Mouse (Mus musculus): Measurements from ENCODE around the gene Psmb7. TPM values are rescaled to one million over a fixed set of nuclear protein-coding genes. Genes with fewer than 3 reads are reported as not detected.
A peak's percentile ranks its signal among the peaks of the same experiment; 100 is the strongest.

Psmb7 gene
- total and polyA plus RNA-seq, 2 experiments from 2014 or later = 218 to 282 TPM

DNA sequence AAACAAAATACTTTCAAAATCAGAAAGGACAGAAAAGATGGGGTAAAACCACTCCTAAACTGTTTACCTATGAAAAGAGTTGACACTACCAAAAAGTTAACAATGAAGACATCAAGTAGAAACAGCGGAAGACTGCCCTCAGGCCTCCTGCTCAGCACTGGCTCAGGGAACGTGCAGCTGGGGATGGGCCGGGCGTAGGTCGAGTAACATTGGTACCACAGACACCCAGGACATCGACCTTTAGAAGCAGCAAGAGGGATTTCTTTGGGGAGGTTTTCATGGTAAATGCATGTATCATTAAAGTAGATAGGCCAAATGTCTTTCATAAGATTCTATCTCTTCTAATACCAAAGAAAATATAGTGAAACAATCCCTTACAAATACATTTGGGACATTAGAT lies 31.3 kb downstream of the Psmb7 start:
- no peak overlapping the region for H3K4me2 ChIP-seq (ENCODE audit: low read depth, low read length, poor library complexity, severe bottlenecking)
- no peak overlapping the region for H3K27ac ChIP-seq (ENCODE audit: low read depth, low read length)
- no peak for DNase-seq (ENCODE audit: low spot score)
- no peaks in the 10 kb centered on the region for H3K9me3 ChIP-seq (ENCODE audit: low read length)
- no peak for TF ChIP-seq CTCF (IDR thresholded peaks at IDR 0.05)
- peaks cover 10% of the 10 kb centered on the region; the same call in 1 of the 2 replicates for H3K4me1 ChIP-seq (ENCODE audit: insufficient read depth, low read length)
- no peak overlapping the region for H3K9ac ChIP-seq (replicated peaks; ENCODE audit: low read length, poor library complexity, severe bottlenecking)
- ATAC-seq (ENCODE audit: low FRiP score) = no peak
- H3K4me3 ChIP-seq (ENCODE audit: low read depth, low read length) = no peak overlapping the region
- no peaks in the 10 kb centered on the region for H3K27me3 ChIP-seq (ENCODE audit: insufficient read depth, low read length)
- 77% methylated on average over 6 of the region's 6 CpGs for WGBS
- H3K36me3 ChIP-seq (ENCODE audit: insufficient read depth, low read length) = no peaks in the 10 kb centered on the region

DNA sequence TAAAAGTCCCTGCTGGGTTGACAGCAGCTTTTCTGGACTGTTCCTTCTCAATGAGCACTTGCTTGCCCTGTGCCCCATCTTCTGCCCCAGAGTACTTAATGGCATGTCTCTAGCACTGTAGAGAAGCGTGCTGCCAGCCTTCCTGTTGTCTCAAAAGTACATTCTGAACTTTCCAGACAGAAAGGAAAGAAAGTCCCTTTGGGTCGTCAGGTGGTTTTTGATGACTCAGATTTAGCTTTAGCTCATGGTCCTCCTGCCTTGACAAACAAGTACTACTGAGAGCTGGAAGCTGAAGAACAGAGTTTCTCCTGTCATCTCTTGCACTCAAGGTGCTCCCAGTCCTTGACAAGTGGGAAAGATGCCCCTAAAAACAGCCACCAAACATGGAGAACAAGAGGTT lies 33.7 kb downstream of the Psmb7 start:
- H3K9ac ChIP-seq (replicated peaks; ENCODE audit: low read length, poor library complexity, severe bottlenecking) = no peak overlapping the region
- H3K4me2 ChIP-seq (ENCODE audit: low read depth, low read length, poor library complexity, severe bottlenecking) = no peak overlapping the region
- H3K27ac ChIP-seq (ENCODE audit: low read depth, low read length) = no peak overlapping the region
- TF ChIP-seq CTCF (IDR thresholded peaks at IDR 0.05) = no peak
- DNase-seq (ENCODE audit: low spot score) (no peak), ATAC-seq (ENCODE audit: low FRiP score) (no peak)
- no peak overlapping the region for H3K4me3 ChIP-seq (ENCODE audit: low read depth, low read length)
- 96% methylated on average over 2 of the region's 2 CpGs for WGBS
- H3K27me3 ChIP-seq (ENCODE audit: insufficient read depth, low read length) = no peaks in the 10 kb centered on the region
- no peaks in the 10 kb centered on the region for H3K36me3 ChIP-seq (ENCODE audit: insufficient read depth, low read length)
- H3K4me1 ChIP-seq (ENCODE audit: insufficient read depth, low read length) = peaks cover 8% of the 10 kb centered on the region; the same call in 1 of the 2 replicates
- no peaks in the 10 kb centered on the region for H3K9me3 ChIP-seq (ENCODE audit: low read length)

DNA sequence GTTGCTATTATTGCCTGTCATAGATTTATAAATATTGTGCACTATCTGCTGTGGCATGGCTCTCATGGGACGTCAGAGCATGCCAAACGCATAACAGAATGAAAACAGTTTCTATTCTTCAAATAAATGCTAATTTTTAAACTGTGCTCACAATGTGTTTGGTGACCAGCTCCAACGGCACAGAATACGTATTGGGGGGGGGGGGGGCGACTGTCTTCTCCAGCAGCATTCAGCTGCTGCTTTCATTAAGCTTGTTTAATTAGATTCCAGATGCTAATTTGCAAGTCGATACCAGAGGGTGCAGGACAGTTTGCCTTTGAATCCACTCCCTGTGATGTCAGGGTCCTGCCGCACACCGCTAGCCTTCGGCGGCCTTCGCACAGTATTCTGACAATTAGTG lies 34.6 kb downstream of the Psmb7 start:
- 22% methylated on average over 11 of the region's 11 CpGs for WGBS

DNA sequence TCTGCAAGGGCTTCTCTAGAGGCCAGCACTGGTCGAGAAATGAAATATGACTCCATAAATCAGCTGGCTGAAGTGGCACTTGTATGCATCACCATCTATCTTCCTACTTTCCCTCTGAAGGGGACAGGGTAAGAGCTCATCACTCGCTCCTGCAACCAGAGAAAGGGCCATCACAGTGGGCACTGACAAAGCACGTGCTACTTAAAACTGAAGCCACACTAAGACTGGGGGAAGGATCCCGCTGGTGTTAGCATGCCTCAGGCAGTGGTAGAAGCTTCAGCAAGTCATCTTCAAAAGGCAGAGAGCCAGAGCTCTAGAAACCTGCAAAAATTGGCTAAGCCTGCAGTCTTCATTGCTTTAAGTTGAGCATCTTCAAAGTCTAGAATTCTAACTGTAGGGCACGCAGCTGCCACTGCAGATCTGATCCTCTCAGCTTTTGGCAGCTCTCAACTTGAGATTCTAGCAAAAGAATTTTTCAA lies 35.0 kb downstream of the Psmb7 start:
- Histone ChIP-seq H3K4me3 (ENCODE audit: low read depth, low read length) (no peak overlapping the region), H3K27ac (ENCODE audit: low read depth, low read length) (peak overlapping the region; percentile 43; the same call in 1 of the 2 replicates), H3K4me2 (ENCODE audit: low read depth, low read length, poor library complexity, severe bottlenecking) (no peak overlapping the region), H3K27me3 (ENCODE audit: insufficient read depth, low read length) (no peaks in the 10 kb centered on the region), H3K9me3 (ENCODE audit: low read length) (no peaks in the 10 kb centered on the region), H3K4me1 (ENCODE audit: insufficient read depth, low read length) (no peaks in the 10 kb centered on the region), H3K9ac (replicated peaks; ENCODE audit: low read length, poor library complexity, severe bottlenecking) (no peak overlapping the region), H3K36me3 (ENCODE audit: insufficient read depth, low read length) (no peaks in the 10 kb centered on the region)
- DNase-seq (ENCODE audit: low spot score) (no peak), ATAC-seq (ENCODE audit: low FRiP score) (peak; percentile 73)
- no peak for TF ChIP-seq CTCF (IDR thresholded peaks at IDR 0.05)
- WGBS = 37% methylated on average over 5 of the region's 5 CpGs

More for the DNA sequence above, 34.6 kb downstream of the Psmb7 start:
- Histone ChIP-seq H3K4me3 (ENCODE audit: low read depth, low read length) (no peak overlapping the region), H3K4me1 (ENCODE audit: insufficient read depth, low read length) (no peaks in the 10 kb centered on the region), H3K4me2 (ENCODE audit: low read depth, low read length, poor library complexity, severe bottlenecking) (no peak overlapping the region), H3K27me3 (ENCODE audit: insufficient read depth, low read length) (no peaks in the 10 kb centered on the region), H3K9me3 (ENCODE audit: low read length) (no peaks in the 10 kb centered on the region), H3K27ac (ENCODE audit: low read depth, low read length) (peak overlapping the region; percentile 28; the same call in 1 of the 2 replicates), H3K36me3 (ENCODE audit: insufficient read depth, low read length) (no peaks in the 10 kb centered on the region), H3K9ac (replicated peaks; ENCODE audit: low read length, poor library complexity, severe bottlenecking) (no peak overlapping the region)
- TF ChIP-seq CTCF (IDR thresholded peaks at IDR 0.05) = no peak
- ATAC-seq (ENCODE audit: low FRiP score) (peak; percentile 50), DNase-seq (ENCODE audit: low spot score) (no peak)

DNA sequence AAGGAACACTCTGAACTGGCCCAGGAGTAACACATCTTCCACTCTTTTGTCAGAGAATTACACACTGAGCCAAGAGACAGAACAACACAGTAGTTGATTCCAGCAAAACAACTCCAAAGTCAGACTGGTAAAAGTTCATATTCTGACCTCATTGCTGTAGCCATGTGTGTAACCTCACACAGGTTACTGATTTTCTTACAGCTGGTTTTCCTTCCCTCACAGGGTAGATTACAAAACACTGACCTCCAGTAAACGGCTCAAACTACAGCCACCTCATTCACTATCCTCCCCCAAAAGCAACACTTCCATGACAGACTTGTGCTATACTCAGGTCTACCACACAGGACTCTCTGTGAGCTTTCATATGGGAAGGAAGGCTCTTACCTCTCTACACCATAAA lies 36.2 kb downstream of the Psmb7 start:
- Histone ChIP-seq H3K27ac (ENCODE audit: low read depth, low read length) (no peak overlapping the region), H3K27me3 (ENCODE audit: insufficient read depth, low read length) (no peaks in the 10 kb centered on the region), H3K36me3 (ENCODE audit: insufficient read depth, low read length) (no peaks in the 10 kb centered on the region), H3K9ac (replicated peaks; ENCODE audit: low read length, poor library complexity, severe bottlenecking) (no peak overlapping the region), H3K9me3 (ENCODE audit: low read length) (no peaks in the 10 kb centered on the region), H3K4me2 (ENCODE audit: low read depth, low read length, poor library complexity, severe bottlenecking) (no peak overlapping the region), H3K4me3 (ENCODE audit: low read depth, low read length) (no peak overlapping the region), H3K4me1 (ENCODE audit: insufficient read depth, low read length) (no peaks in the 10 kb centered on the region)
- TF ChIP-seq CTCF (IDR thresholded peaks at IDR 0.05) = no peak
- no peak for ATAC-seq (ENCODE audit: low FRiP score)
- no peak for DNase-seq (ENCODE audit: low spot score)
- 97% methylated on average over 1 of the region's 1 CpGs for WGBS

DNA sequence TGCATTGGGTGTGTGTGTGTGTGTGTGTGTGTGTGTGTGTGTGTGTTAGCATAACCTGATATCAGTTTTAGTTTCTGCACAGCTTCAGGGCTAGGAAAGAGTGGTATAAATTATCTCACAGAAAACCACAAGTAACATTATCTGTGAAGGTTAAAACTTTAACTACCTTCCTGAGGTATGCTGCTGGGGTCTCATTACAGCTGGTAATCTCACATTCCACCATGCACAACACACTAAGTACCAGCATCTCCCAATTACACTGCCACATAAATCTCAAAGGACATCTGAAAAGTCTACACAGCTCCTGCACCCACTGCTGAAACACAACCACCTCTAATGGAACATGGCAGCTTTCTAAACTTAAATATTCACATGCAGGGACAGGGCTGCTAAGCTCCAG lies 43.0 kb downstream of the Psmb7 start:
- H3K4me2 ChIP-seq (ENCODE audit: low read depth, low read length, poor library complexity, severe bottlenecking) = no peak overlapping the region
- no peaks in the 10 kb centered on the region for H3K4me1 ChIP-seq (ENCODE audit: insufficient read depth, low read length)
- H3K27me3 ChIP-seq (ENCODE audit: insufficient read depth, low read length) = no peaks in the 10 kb centered on the region
- no peak overlapping the region for H3K9ac ChIP-seq (replicated peaks; ENCODE audit: low read length, poor library complexity, severe bottlenecking)
- no peaks in the 10 kb centered on the region for H3K36me3 ChIP-seq (ENCODE audit: insufficient read depth, low read length)
- TF ChIP-seq CTCF (IDR thresholded peaks at IDR 0.05) = no peak
- H3K4me3 ChIP-seq (ENCODE audit: low read depth, low read length) = no peak overlapping the region
- no peak for DNase-seq (ENCODE audit: low spot score)
- H3K9me3 ChIP-seq (ENCODE audit: low read length) = no peaks in the 10 kb centered on the region
- no peak overlapping the region for H3K27ac ChIP-seq (ENCODE audit: low read depth, low read length)
- no peak for ATAC-seq (ENCODE audit: low FRiP score)

Data from midbrain, postnatal 0 days (tissue).